Mouse (Mus musculus) fat pad, adult 2 months (tissue): ENCODE measurements at regions not wholly inside any gene's neighbourhood (a gene's known extent, or its start where the extent isn't known, plus 50 kb on each side); places are given as distances from the start of the nearest gene placed in this dataset.
A peak's percentile ranks its signal among the peaks of the same experiment; 100 is the strongest.

Experiments
- DNase-seq: peaks from one replicate; pipeline ENCODE4 v3.0.0-alpha.2; 2011; ENCODE audit warnings: low read depth, low spot score; ENCODE audit errors: extremely low read depth

GRCm38 (mm10) chr4:8374737-8375489 lies 136.1 kb upstream of the Car8 start:
- no peak for DNase-seq

GRCm38 (mm10) chr4:8374061-8374460 lies 135.2 kb upstream of the Car8 start:
- no peak for DNase-seq

- no peak for DNase-seq
These were observed 133.2 kb upstream of the Car8 start for GRCm38 (mm10) chr4:8372069-8372468.

- DNase-seq, result no peak
These were observed 131.9 kb upstream of the Car8 start for GRCm38 (mm10) chr4:8370786-8371185.

- peak; percentile 8 for DNase-seq
These were observed 128.8 kb upstream of the Car8 start for GRCm38 (mm10) chr4:8367487-8368276.

GRCm38 (mm10) chr4:8366978-8367377 lies 128.1 kb upstream of the Car8 start:
- DNase-seq, result no peak

- no peak for DNase-seq
These were observed 123.6 kb upstream of the Car8 start for GRCm38 (mm10) chr4:8362409-8362808.

- no peak for DNase-seq
These were observed 123.1 kb upstream of the Car8 start for GRCm38 (mm10) chr4:8361931-8362330.

- no peak for DNase-seq
These were observed 122.5 kb upstream of the Car8 start for GRCm38 (mm10) chr4:8361305-8361704.

- no peak for DNase-seq
These were observed 118.6 kb upstream of the Car8 start for GRCm38 (mm10) chr4:8357443-8357842.

- no peak for DNase-seq
These were observed 103.1 kb upstream of the Car8 start for GRCm38 (mm10) chr4:8341928-8342327.

- peak; percentile 83 for DNase-seq
These were observed 70.6 kb upstream of the Car8 start for GRCm38 (mm10) chr4:8309241-8309987.

- no peak for DNase-seq
These were observed 53.7 kb upstream of the Car8 start for GRCm38 (mm10) chr4:8292563-8292962.

GRCm38 (mm10) chr4:8291528-8292492 lies 53.0 kb upstream of the Car8 start:
- no peak for DNase-seq

- DNase-seq, result no peak
These were observed 51.1 kb upstream of the Car8 start for GRCm38 (mm10) chr4:8289901-8290300.
